Mouse (Mus musculus) embryo, embryonic 9.5 days (tissue): ENCODE data around the gene Tgfb3.

Experiments
- DNase-seq: peaks from one replicate; pipeline ENCODE4 v3.0.0-alpha.2; 2017; ENCODE audit errors: extremely low spot score

Tgfb3 gene

GRCm38 (mm10) chr12:86079202-86079667 lies 394 bp upstream of the Tgfb3 start:
- peak; percentile 91 for DNase-seq

- DNase-seq, result peak; percentile 22
These were observed 677 bp downstream of the Tgfb3 start for GRCm38 (mm10) chr12:86078176-86078552.

DNA sequence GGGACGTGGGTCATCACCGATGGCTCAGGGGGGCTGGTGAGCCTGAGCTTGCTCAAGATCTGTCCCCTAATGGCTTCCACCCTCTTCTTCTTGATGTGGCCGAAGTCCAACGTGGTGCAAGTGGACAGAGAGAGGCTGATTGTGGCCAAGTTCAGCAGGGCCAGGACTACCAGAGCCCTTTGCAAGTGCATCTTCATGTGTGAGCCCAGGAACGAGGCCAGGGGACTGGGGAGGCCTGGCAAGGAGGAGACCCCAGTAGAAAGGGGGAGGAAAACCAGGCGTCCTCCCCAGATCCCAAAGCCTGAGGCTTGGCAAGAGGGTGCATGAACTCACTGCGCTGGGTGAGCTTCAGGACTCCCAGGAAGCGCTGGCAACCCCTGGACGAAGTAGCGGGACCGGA lies 1.1 kb downstream of the Tgfb3 start:
- no peak for DNase-seq

GRCm38 (mm10) chr12:86077322-86077721 lies 1.5 kb downstream of the Tgfb3 start:
- peak; percentile 55 for DNase-seq

DNA sequence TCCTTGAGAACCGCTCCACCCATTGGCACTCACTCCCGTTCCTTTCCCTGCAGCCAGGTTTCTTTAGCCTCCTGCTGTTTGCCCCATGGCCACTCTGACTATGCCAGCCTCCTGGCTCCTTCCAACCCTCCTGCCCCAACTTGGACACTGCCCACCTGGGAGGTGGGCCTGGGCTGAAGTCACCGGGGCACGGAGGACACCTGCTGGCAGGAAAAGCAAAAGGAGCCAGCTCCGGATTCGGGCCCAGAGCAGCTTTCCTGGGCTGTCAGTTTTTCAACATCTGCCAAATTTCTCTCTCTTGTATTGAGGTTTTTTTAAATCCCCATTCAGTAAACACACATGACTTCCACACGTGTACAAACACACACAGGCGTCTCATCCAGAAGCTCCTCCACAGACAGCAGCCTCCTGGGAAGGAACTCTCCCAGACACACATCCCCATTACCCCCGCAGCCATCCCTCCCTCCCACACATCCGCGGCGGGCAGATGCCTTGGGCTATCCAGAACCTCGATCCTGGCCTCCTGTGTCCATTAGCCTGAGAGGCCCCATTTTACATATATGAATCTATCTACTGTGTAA lies 2.4 kb downstream of the Tgfb3 start:
- peak; percentile 38 for DNase-seq

DNA sequence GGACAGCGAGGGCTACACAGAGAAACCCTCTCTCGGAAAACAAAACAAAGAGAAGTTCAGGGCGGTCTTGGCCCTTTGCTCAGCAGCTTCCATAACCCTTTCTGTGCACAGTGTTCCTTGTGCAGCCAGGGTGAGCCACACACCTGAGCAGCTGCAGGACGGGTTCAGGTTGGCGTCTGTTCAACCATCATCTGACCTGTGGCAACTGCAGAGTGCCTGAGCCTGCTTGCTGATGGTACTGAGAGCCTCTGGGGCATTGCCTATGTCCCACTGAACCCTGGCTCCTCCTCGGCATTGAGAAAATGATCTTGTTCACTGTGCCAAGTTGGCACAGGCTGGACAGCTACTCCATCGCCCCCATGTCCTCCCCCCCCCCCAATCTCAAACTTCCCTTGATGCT lies 3.5 kb downstream of the Tgfb3 start:
- no peak for DNase-seq

DNA sequence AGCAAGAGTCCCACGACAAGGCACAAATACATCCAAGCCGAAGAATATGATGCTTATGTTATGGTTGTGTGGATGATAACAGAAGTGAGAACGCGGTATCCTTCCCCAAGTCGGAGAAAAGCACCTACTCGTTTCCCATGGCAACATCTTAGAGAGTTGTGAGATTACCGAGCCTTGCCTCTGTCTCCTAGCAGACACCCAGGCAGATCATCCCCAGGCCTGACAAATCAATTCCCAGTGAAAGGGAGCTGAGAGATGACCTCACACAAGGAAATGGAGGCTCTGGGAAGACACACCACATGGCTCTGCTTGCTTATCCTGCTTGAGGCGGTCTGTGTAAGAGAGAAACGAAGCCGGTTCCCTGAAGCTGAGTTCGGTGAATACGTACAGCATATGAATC lies 4.2 kb downstream of the Tgfb3 start:
- DNase-seq, result no peak

DNA sequence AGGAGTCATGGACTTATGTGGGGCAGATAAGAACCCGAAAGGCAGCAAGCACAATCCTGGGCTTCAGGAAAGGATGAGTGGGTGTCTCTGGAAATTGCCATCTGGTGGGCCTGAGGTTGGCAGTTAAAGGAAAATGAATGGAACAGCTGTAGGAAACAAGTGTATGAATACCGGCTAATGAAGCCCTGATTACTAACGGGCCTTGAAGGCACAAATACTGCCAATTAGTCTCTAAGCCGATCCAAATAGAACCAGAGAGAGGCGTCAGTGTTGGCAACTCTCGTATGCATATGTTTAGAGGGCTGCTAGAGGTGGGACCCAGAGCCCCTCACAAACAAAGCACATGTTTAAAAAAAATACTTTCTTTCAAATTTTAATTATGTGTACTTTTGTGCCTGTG lies 7.4 kb downstream of the Tgfb3 start:
- DNase-seq, result no peak

DNA sequence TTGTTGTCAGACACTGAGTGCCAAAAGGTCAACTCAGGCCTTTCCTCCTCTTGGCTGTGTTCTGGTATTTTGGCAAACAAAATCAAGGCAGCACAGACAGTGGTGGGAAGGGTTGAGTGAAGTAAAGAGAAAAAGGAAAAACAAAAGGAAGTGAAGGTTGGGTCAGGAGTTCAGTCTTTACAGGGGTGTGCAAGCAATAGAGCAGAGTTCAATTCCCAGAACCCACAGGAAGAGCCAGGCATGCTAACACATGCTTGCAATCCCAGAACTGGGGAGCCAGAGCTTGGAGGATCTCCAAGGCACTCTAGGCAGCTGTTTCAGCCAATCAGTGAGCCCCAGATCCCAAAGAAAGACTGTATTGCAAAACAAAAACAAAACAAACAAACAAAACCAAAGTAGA lies 14.0 kb downstream of the Tgfb3 start:
- no peak for DNase-seq

DNA sequence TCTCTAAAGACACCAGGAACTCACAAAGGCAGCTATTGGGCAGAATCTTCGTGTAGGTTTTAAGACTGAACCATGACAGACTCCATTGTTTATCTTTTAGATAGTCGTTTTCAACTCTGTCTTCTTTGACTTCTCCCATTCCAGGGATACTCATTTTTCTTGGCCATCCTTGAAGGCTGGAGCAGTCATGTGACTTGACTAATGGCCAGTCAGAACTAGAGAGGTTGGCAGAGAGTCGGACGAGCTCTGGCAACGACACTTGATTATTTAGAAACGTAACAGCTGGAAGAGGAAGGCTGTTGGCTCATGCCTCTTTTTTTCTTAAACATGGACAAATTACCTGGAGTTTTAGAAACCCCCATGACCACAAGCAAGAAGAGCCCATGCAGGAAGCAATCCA lies 19.5 kb downstream of the Tgfb3 start:
- DNase-seq, result no peak

DNA sequence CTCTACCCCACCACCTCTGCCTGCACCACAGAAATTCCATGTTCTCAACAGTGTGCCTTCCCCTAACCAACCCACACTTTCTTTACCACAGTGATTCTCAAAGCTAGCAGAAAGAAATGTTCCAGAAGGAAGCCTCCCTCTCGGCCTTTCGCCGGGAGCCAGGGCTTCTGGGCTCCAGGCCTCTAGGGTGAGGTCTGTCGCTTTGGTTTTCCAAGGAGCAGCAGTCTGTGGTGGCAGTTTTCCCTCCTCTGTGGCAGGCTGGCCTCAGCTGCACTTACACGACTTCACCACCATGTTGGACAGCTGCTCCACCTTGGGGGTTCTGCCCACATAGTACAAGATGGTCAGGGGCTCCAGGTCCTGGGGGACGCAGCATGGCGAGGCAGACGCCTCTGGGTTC lies 21.3 kb downstream of the Tgfb3 start:
- DNase-seq, result no peak

- DNase-seq, result no peak
These were observed 21.9 kb downstream of the Tgfb3 start for GRCm38 (mm10) chr12:86056976-86057375.

DNA sequence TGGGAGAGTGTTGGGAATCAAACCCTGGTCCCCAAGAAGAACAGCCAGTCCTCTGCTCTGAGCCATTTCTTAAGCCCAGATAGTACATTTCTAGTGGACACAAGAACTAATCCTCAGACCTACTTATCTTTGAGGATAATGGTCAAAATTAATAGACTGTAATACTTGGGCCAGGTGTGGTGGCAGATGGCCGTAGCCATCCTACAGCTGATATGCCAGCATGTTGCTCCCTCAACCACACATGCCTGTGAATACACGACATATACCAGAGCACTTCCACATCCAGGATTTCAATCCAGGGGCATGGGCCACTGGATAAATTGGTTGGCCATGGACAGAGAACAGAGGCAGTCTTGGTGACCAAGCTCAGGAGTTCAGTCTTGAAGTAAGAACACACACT lies 23.5 kb downstream of the Tgfb3 start:
- no peak for DNase-seq

DNA sequence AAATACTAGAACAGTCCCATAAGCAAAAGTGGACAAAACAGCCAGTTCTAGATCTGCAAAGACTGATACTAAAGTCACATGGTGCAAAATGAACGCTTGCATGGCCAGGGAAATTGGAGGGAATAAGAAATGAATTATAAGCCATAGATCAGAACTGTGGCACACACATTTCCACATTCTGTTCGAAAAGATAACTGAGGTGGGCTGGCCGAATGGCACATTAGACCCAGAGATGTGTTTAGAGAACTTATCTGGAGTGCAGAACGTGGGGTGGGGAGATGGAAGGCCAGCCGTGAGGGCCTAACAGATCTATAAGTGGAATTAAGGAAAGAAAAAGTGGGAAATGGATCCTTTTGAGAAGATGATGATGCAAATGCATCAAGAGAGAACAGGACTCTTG lies 27.4 kb downstream of the Tgfb3 start:
- DNase-seq, result no peak

GRCm38 (mm10) chr12:86049813-86050212 lies 29.0 kb downstream of the Tgfb3 start:
- DNase-seq, result no peak

GRCm38 (mm10) chr12:86047376-86047775 lies 31.5 kb downstream of the Tgfb3 start:
- no peak for DNase-seq

DNA sequence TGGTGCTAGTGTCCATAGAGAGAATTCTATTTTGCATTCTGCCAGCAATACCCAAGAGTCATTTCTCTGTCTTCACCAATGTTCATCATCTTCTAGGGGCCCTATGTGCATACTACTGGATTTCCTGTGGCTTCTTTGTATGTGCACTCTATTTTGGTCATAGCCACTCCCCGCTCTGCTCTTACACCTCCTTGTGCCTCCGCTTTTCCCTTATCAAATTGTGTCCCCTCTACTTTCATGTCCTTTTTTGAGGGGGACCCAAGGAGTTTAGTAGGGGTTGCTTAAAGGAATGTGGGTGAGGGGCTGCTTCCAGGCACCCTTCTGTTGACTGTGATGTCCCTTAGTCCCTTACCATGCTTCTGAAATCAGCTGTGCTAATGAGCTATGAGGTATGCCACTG lies 32.1 kb downstream of the Tgfb3 start:
- DNase-seq, result no peak

DNA sequence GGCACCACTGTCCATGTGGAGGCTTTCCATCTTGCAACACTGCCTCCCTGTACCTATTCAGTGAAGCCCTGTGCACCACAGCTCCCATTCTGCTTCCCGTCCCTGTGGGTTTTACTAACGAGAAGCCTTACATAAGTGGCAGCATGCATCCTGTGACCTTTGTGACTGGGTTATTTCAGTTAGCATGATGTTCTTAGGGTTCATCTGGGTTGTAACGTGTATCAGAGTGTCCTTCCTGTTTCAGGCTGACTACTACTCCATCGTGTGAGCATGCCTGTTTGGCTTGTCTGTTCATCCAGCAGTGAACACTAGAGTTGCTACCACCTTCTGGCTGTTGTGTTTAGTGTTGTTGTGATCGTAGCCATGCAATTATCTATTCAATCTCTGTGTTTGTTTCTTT lies 32.7 kb downstream of the Tgfb3 start:
- no peak for DNase-seq

- no peak for DNase-seq
These were observed 39.1 kb downstream of the Tgfb3 start for GRCm38 (mm10) chr12:86039751-86040150.

DNA sequence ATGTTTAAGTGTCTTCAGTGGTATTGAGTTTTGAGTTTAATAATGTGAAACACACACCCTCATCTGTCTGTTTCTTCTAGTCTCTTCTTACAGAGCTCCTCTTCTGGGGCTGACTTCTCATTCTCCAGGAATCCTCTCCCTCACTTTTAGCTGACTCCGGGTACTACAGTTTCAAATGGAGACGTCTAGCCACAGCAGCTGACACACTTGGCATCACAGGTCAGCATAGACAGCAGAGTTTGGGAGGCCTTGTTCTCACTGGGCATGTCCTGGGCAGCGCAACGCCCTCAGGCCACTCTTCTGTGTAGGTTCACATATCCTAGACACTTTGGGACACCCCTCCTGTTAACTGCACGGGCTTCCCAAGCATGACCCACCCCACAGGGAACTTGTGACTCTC lies 39.8 kb downstream of the Tgfb3 start:
- no peak for DNase-seq

- peak; percentile 47 for DNase-seq
These were observed 41.5 kb downstream of the Tgfb3 start for GRCm38 (mm10) chr12:86037235-86037921.

DNA sequence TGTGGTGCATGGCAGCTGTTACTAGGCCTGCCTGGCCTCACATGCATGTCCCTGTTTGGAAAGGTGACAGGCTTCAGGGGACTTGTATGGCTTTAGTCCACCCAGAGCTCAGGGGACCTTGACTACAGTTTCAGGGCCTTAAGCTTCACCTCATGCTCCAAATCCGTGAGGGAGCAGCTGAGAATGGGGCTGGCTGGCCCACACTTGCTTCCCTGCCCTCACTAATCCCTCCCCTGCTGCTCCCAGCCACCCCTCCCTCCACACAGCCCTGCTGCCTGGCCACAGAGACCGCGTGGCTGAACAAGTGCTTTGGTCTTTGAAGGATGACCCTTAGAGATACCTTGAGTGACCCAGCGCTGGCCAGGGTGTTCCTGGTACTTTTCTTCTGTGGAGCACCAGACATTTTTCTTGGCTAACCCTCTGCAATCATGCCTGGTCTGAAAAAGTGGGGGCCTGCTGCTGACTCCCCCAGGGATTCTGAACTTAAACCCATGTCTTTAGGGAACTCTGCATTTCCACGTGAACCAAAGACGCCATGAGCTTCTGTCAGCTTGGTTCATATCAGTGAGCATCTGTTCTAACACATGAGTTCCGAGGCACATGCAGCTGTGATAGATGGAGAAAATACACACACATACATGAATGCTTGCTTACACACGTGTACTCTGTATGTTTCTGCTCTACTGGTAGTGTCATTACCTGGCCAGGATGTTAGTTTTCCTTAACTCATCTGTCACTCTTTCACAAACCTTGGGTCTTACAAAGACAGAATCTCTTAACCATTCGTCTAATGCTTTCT lies 42.3 kb downstream of the Tgfb3 start:
- peak; percentile 32 for DNase-seq

DNA sequence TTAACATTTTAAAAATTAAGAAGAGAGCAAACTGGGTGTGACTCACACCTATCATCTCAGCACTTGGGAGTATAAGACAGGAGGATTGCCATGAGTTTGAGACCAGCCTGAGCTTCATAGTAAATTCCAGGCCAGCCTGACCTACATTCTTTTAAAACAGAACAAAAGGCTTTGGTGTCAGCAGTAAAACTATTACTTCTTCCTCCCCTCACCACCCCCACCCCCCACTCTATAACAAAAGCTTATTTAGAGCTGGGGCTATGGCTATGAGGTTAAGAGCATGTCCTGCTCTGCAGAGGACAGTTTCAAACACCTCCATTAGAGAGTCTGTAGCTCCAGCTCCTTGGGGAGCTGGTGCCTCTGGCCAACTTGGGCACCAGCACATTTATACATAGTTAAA lies 43.3 kb downstream of the Tgfb3 start:
- DNase-seq, result no peak
